Mouse (Mus musculus): ENCODE measurements around the gene Sec14l3.
"Not testable (repeated sequence)": the region's sequence is repeated elsewhere in the genome, so short reads cannot be mapped to it uniquely, and the experiment has no call there.

The Sec14l3 gene

DNA sequence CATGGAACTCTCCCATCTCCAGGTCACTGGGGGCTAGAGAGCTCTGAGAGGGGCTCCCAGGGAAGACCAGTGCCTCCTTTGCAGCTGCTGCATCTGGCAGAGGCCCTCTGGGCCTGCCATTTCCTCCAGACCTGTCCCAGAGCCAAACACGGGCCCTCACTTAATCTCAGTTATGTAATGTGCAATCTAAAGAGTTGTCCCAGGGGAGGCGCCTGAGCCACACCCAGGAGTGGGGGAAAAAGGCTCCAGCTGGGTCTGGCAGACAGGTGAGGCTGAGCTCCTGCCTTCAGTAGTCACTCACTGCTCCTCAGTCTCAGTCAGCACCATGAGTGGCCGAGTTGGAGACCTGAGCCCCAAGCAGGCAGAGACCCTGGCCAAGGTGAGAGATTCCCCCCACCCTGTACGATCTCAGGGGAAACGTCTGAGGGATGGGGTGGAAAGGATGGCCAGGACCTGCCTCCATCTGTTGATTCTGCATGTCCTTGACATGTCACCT, at the start of gene Sec14l3:
Gene Sec14l3 (plus strand): TSS at position 215 of the 496 bp plus-strand sequence.
- DNase-seq (ENCODE audit: low read depth): no peak

DNA sequence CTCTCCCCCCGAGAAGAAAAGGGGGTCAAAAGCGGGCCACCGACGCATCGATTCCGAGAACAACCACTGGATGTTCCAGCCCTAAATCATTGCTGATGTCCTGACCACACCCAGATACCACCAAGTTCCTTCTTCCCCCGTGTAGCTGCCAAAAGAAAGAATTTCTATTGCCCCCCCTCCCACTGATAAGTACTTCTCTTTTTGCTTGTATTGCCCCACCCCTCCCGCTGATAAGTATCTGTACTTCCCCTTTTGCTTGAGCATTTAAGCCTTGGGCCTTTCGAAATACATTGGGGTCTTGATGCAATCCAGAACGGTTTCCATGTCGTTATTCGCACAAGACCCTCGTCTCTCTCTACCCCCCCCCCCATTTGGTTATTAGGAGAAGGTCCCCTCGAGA, 48.8 kb upstream of the Sec14l3 start:
- not testable (repeated sequence) for DNase-seq (ENCODE audit: low read depth)

DNA sequence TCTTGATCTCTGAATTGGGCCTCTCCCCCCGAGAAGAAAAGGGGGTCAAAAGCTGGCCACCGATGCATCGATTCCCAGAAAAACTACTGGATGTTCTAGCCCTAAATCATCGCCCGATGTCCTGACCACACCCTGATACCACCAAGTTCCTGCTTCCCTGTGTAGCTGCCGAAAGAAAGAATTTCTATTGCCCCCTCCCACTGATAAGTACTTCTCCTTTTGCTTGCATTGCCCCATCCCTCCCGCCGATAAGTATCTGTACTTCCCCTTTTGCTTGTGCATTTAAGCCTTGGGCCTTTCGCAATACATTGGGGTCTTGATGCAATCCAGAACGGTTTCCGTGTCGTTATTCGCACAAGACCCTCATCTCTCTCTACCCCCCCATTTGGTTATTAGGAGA, 42.5 kb upstream of the Sec14l3 start:
- not testable (repeated sequence) for DNase-seq (ENCODE audit: low read depth)

DNA sequence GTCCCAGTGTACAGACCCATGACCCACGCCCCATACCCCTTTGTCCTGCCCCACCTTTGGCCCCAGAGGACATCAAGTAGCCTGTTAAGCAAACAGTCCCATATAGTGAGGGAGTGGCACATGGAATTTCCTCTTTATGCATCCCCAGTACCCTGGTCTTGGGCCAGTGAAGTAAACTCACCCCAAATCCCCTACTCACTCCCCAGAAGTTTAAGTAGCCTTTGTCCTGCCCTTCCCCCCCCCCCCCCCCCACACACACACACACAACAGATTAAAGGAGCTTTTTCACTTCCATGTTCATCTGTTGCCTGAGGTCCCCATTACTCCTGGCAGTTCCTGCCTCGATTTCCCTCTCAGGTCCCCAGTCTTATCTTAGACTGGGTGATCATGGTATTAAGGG, 41.3 kb upstream of the Sec14l3 start:
- no peak for DNase-seq (ENCODE audit: low read depth)

DNA sequence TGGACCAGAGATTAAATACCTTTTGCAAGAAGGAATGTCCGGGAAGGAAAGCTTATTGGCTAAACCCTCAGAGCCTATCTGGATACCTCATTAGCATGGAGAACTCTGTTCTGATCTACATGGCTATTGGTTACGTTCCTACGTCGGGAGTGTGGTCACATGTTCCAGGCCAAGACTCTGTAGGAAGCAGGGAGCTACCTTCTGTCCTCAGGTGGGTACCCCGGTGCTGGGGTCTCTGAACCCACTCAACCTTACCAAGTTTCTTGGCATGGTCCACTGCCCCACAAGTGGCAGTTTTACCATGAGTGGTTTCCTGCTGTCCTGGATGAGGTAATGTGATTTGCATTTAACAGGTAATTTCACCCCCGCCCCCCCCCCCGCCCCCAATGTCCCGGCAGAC, 37.6 kb upstream of the Sec14l3 start:
- DNase-seq (ENCODE audit: low read depth): no peak

DNA sequence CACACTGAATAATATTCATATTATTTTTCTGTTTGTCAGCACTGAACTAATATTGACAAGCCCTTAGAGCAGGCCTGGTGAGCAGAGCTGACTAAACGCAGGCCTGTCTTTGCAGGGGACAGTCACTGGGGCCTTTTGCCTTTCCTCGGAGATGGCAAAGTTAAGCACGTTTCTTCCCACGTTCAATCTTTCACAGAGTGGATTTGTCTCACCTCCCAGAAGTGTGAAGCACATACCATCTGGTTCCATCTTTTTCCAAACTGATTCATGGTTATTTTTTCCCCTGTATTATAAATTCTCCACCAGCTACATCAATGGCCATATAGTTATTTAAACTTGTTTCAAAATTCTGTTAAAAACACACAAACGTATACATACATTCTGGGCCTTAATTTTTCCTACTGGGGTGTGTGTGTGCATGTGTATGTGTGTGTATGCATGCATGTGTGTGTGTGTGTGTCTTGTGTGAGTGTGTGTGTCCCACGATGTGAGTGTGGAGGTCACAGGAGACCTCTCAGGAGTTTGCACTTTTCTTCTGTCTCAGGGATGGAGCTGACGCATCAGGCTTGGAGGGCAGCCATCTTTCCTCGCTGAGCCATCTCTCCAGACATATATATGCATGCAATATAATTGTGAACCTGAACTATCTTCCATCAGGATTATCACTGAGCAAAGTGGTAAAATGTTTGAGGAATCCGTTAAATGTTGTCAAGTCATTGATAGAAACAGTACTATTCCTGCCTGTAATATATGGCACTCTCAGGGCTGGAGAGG, 36.9 kb upstream of the Sec14l3 start:
- no peak for DNase-seq (ENCODE audit: low read depth)

DNA sequence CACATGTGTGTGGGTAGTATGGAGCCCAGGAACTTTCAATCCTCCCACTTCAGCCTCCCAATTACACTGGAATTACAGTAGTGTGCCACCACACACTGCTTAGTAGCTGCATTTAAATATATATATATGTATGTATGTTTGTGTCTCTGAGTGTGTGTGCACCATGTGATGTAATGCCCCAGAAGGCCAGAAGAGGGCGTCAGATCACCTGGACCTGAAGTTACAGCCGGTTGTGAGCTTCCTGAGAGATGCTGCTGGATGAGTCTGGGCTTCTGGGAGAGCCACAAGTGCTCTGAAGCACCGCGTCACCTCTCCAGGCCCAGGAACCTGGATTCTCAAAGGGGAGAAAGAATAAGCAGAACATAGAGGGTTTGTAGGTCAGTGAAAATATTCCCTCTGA, 35.3 kb upstream of the Sec14l3 start:
- no peak for DNase-seq (ENCODE audit: low read depth)

DNA sequence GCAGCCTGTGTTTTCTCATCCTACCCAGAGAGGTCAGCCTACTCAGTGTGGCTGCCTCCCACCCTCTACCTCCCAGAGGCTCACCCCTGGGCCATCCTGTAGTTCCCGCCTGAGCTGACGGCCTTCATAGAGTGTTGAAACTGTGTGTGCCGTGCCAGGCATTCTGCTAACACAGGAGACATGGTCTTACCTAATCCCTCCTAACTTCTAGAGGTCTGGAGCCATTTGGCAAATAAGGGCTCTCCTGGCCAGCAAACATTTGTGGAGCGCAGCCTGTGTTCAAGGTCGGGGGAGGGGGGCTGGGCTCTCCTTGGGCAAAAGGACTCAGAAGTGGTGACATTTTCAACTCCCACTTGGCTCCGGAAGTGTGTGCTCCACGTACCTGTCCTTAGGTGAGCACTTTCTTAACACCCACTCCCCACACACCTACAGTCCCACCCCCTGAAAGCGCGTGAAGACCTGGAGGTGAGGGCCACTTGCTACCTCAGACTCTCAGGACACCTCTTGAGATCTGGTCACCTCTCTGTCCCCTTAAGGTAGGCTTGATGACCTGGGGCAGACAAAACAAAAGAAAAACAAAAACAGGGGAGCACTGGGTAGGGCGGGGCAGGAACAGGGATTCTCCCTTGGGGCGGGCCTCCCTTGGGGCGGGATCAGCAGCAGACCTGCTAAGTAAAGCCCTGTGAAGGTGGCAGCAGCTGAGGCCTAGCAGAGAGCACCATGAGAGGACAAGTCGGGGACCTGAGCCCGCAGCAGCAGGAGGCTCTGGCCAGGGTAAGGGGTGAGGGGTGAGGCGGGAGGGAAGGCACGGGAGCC, 33.3 kb upstream of the Sec14l3 start, which contains the start of gene Sec14l4:
Gene Sec14l4 (plus strand): TSS at position 337 of the 816 bp plus-strand sequence.
- DNase-seq (ENCODE audit: low read depth): no peak

GRCm38 (mm10) chr11:4031961-4032360, 32.7 kb upstream of the Sec14l3 start:
- no peak for DNase-seq (ENCODE audit: low read depth)

- no peak for DNase-seq (ENCODE audit: low read depth)
These were observed 31.2 kb upstream of the Sec14l3 start for GRCm38 (mm10) chr11:4033471-4033870.

GRCm38 (mm10) chr11:4034169-4034568, 30.5 kb upstream of the Sec14l3 start:
- no peak for DNase-seq (ENCODE audit: low read depth)

DNA sequence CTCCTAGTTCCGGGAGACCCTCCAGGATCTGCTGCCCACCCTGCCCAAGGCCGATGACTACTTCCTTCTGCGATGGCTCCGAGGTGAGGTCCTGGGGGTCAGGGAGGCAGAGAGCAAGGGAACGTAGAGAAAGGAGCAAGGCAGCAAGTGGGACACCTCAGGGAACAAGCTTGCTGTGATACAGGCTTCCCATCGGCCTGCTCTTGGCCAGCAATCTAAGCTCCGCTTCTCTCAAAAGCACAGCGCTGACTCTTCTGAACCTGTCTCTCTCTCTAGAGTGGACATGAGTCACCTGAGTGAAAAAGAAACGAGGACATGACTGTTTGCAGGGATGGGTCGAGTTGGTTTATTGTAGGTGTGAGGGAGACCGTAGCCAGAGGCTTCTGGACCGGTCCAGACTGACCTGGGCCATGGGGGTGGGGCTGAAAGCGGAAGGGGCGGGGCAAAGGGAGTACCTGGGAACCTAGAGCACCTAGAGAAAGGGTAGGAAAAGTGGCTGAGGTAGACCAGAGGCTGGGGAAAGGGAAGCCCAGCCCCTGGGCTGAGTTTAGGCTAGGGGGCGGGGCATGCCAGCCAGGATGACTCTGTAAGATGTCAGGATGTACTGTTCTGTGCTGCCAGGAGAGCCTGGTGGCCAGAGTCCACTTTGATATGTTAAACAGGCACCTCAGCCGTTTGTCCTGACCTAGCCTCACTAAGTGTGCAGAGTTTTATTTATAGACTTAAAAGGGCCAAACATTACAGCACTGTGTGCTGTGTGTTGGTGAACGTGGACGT, 29.3 kb upstream of the Sec14l3 start:
- DNase-seq (ENCODE audit: low read depth): no peak

GRCm38 (mm10) chr11:4035916-4036315, 28.7 kb upstream of the Sec14l3 start:
- no peak for DNase-seq (ENCODE audit: low read depth)

GRCm38 (mm10) chr11:4036365-4037084, 28.1 kb upstream of the Sec14l3 start:
- no peak for DNase-seq (ENCODE audit: low read depth)

DNA sequence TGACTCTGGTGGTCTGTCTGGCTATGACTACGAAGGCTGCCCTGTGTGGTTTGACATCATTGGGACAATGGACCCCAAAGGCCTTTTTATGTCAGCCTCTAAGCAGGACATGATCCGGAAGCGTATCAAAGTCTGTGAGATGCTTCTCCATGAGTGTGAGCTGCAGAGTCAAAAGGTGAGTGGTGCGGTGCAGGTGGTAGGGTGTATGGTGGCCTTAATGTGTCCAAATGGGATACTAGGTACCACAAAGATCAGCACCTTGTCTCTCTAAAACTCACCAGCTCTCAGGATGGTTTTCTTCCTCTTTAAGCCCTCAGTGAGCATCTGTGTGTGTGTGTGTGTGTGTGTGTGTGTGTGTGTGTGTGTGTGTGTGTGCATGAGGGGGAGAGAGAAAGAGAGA, 24.7 kb upstream of the Sec14l3 start:
- DNase-seq (ENCODE audit: low read depth): no peak

DNA sequence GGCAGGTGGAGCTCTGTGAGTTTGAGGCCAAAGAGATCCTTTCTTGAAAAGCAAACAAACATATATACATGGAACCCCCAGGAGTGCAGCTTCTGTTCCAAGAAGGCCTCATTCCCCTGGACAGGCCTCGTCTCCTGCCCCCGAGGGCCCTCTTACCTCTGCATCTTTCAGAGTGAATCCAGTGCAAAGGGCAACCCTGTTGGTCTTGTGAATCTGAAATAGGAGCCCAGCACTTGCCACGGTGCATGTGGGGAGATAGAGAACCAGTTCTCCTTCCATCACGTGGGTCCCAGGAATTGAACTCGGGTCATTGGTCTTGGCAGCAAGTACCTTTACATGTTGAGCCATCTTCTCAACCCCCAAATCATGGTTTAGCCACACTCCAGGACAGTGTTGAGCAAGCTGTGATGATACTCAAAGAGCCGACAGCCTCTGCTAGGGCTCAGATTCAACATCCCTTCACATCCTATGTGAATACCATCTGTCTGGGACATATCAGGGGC, 23.5 kb upstream of the Sec14l3 start:
- no peak for DNase-seq (ENCODE audit: low read depth)

GRCm38 (mm10) chr11:4043081-4043480, 21.6 kb upstream of the Sec14l3 start:
- DNase-seq (ENCODE audit: low read depth): no peak

GRCm38 (mm10) chr11:4046526-4046925, 18.1 kb upstream of the Sec14l3 start:
- peak; percentile 16 for DNase-seq (ENCODE audit: low read depth)

GRCm38 (mm10) chr11:4047766-4048165, 16.9 kb upstream of the Sec14l3 start:
- no peak for DNase-seq (ENCODE audit: low read depth)

DNA sequence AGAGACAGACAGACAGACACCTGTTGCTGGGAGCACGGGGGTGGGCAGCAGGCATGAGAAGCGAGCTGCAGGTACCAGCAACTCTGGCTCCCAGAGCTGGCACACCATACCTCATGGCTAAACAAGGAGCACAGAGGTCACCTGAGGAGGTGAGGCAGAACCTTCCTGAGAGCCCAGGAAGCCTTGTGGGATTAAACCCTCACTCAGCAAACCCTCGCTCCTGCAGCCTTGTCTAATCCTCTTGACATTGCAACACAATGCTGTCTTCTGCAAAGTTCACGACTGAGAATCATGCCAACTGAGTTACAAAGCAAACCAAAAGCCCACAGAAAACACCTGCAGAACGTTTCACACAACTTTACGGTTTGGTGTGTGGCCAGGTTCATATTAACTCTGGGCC, 16.2 kb upstream of the Sec14l3 start:
- DNase-seq (ENCODE audit: low read depth): no peak

DNA sequence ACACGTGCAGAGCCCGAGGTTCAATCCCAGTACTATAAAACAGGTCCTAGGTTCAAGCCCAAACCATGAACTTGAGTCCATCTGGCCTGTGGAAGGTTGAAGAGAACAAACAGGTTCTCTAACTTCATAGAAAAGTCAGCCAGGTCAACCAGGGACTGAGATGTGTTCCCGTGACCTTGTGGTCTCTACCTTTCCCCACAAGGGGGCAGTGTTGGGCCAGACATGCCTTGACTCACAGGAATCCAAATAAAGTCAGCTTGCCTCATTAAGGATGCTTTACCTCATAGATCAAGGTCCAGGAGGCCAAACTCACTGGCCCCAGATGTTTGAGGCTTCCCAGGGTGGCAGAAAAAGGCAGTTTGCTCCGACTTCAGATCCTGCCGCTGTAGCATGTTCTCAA, 11.1 kb upstream of the Sec14l3 start:
- DNase-seq (ENCODE audit: low read depth): peak; percentile 85
